Mouse (Mus musculus): ENCODE data around the gene Scyl1.
"Not testable (repeated sequence)": the region's sequence is repeated elsewhere in the genome, so short reads cannot be mapped to it uniquely, and the experiment has no call there.

DNA sequence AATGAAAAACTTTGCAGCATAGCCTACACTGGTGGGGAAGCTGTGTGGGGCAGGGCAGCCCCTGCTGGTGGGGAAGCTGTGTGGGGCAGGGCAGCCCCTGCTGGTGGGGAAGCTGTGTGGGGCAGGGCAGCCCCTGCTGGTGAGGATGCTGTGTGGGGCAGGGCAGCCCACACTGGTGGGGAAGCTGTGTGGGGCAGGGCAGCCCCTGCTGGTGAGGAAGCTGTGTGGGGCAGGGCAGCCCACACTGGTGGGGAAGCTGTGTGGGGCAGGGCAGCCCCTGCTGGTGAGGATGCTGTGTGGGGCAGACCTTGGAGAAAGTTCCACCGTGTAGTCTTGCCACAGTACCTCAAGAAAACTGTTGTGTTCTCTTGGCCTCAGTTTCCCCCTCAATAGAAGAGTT lies 42.8 kb upstream of the Scyl1 start:
- not testable (repeated sequence) for TF ChIP-seq POLR2A, EP300 (IDR thresholded peaks at IDR 0.05; ENCODE audit: insufficient read depth, low read depth, low read length)
- TF ChIP-seq CTCF (IDR thresholded peaks at IDR 0.05) = peak; percentile 35
